In genomic region chr2:27678331-27678730, GRCm38 (mm10) we compare ENCODE assay signal across 8 mouse cellular contexts. TPM values are rescaled to one million over a fixed set of nuclear protein-coding genes. Genes with fewer than 3 reads are reported as not detected.
DNase-seq lines count a peak whose midpoint lies in the region; ATAC-seq and TF ChIP-seq lines count a peak whose summit lies in the region.

No protein-coding gene starts in this region.

- no peaks in the 10 kb centered on the region; the same call in 1 of the 2 replicates for H3K36me3 ChIP-seq in erythroblast, embryonic 14.5 days (ENCODE audit: control insufficient read depth)
- H3K36me3 ChIP-seq in C2C12 (ENCODE audit: control insufficient read depth, insufficient read depth), result no peaks in the 10 kb centered on the region
- H3K36me3 ChIP-seq in heart, embryonic 15.5 days, result no peaks in the 10 kb centered on the region
- H3K36me3 ChIP-seq in liver, embryonic 15.5 days (replicated peaks), result no peaks in the 10 kb centered on the region

- TF ChIP-seq CTCF in C2C12 (IDR thresholded peaks at IDR 0.05; ENCODE audit: control insufficient read depth, insufficient read depth, insufficient read length), result no peak

- H3ac ChIP-seq in C2C12 (ENCODE audit: control insufficient read depth, insufficient read length, low read depth), result peak overlapping the region; percentile 62

- H3K79me2 ChIP-seq in C2C12 (ENCODE audit: control insufficient read depth, insufficient read depth), result peaks cover 44% of the 10 kb centered on the region

- H3K4me1 ChIP-seq in erythroblast, embryonic 14.5 days (ENCODE audit: control insufficient read depth), result peaks cover 33% of the 10 kb centered on the region
- H3K4me1 ChIP-seq in heart, embryonic 15.5 days (replicated peaks), result peaks cover 64% of the 10 kb centered on the region
- H3K4me1 ChIP-seq in liver, embryonic 15.5 days (replicated peaks), result peaks cover 79% of the 10 kb centered on the region

- H3K79me3 ChIP-seq in C2C12 (ENCODE audit: low read depth), result peaks cover 2% of the 10 kb centered on the region

- H3K4me2 ChIP-seq in heart, embryonic 15.5 days, result peak overlapping the region; percentile 89
- peak overlapping the region; percentile 86 for H3K4me2 ChIP-seq in liver, embryonic 15.5 days

- 26% methylated on average over 4 of the region's 4 CpGs for WGBS in heart, embryonic 15.5 days
- WGBS in liver, embryonic 15.5 days (ENCODE audit: insufficient replicate concordance), result 45% methylated on average over 4 of the region's 4 CpGs

- ATAC-seq in erythroblast, adult 5-6 weeks (replicated peaks; ENCODE audit: low FRiP score, poor library complexity, severe bottlenecking), result no peak
- no peak for ATAC-seq in heart, embryonic 15.5 days (replicated peaks; ENCODE audit: insufficient number of reproducible peaks, insufficient read depth, low FRiP score, low read depth)
- ATAC-seq in liver, embryonic 15.5 days (ENCODE audit: insufficient read depth), result no peak

- H3K27ac ChIP-seq in heart, embryonic 15.5 days, result peak overlapping the region; percentile 91
- peak overlapping the region; percentile 82 for H3K27ac ChIP-seq in liver, embryonic 15.5 days (replicated peaks)

- H3K9me3 ChIP-seq in erythroblast, embryonic 14.5 days (ENCODE audit: control insufficient read depth, low read length), result no peaks in the 10 kb centered on the region
- no peaks in the 10 kb centered on the region for H3K9me3 ChIP-seq in heart, embryonic 15.5 days (replicated peaks)
- no peaks in the 10 kb centered on the region for H3K9me3 ChIP-seq in liver, embryonic 15.5 days (replicated peaks)

- DNase-seq in urinary bladder, postnatal 10 days (ENCODE audit: low spot score), result no peak
- no peak for DNase-seq in left cerebral cortex, postnatal 4 days
- DNase-seq in embryo, embryonic 11 days, result no peak

- peak overlapping the region; percentile 99 for H3K9ac ChIP-seq in heart, embryonic 15.5 days
- H3K9ac ChIP-seq in liver, embryonic 15.5 days, result peak overlapping the region; percentile 71

- H3K4me3 ChIP-seq in erythroblast, embryonic 14.5 days (replicated peaks), result peak overlapping the region; percentile 71
- peak overlapping the region; percentile 53 for H3K4me3 ChIP-seq in C2C12 (ENCODE audit: insufficient read depth, poor library complexity, severe bottlenecking)
- peak overlapping the region; percentile 91 for H3K4me3 ChIP-seq in heart, embryonic 15.5 days
- peak overlapping the region; percentile 70 for H3K4me3 ChIP-seq in liver, embryonic 15.5 days (replicated peaks)

- intact Hi-C loops in left cerebral cortex, postnatal 4 days (cut with DNase I), result loop anchor here (5.0 kb wide), 1 partner anchor 106 kb away; no protein-coding TSS in a partner anchor

- peaks cover 30% of the 10 kb centered on the region for H3K27me3 ChIP-seq in erythroblast, embryonic 14.5 days (ENCODE audit: control insufficient read depth)
- peaks cover 3% of the 10 kb centered on the region for H3K27me3 ChIP-seq in C2C12 (ENCODE audit: control insufficient read depth, insufficient read depth, insufficient read length)
- 0 out of 2 replicates have a peak, but pooled peaks cover 2% of the 10 kb centered on the region for H3K27me3 ChIP-seq in heart, embryonic 15.5 days
- H3K27me3 ChIP-seq in liver, embryonic 15.5 days, result peaks cover 30% of the 10 kb centered on the region

TF ChIP-seq in C2C12, 6 proteins besides CTCF, POLR2A, EP300 and RAD21:
- no peak for TF ChIP-seq USF1 (IDR thresholded peaks at IDR 0.05; ENCODE audit: low read depth)
- TF ChIP-seq MAX (IDR thresholded peaks at IDR 0.05), result no peak
- TF ChIP-seq CEBPB (IDR thresholded peaks at IDR 0.05; ENCODE audit: low read depth), result no peak
- TF ChIP-seq MYOD1 (IDR thresholded peaks at IDR 0.05; ENCODE audit: control insufficient read depth, insufficient read length, low read depth), result no peak
- no peak for TF ChIP-seq FOSL1 (IDR thresholded peaks at IDR 0.05; ENCODE audit: insufficient read depth, low read length, poor library complexity, severe bottlenecking)
- no peak for TF ChIP-seq MYOG (IDR thresholded peaks at IDR 0.05; ENCODE audit: control insufficient read depth, extremely low read depth, insufficient read length)

RNA-seq across cellular contexts. Expression of gene Rxra, which starts 2.1 kb away (rescaled TPM):
- polyA plus RNA-seq in erythroblast, embryonic 14.5 days (2012), result 0.55 TPM in 2 replicates
- 1.9 and 3.1 TPM in 2 replicates for total RNA-seq in erythroblast, adult 5-6 weeks (2015; ENCODE audit: low replicate concordance)
- 2.3 and 4.6 TPM in 2 replicates for total RNA-seq in erythroblast, adult 5-6 weeks (2017; ENCODE audit: low replicate concordance)
- 14.1 TPM for polyA plus RNA-seq in C2C12 (2012; fragmentation: generic; extraction: Trizol)
- polyA plus RNA-seq in heart, embryonic 15.5 days (2015; fragmentation: Nextera tagmentation; extraction: Ambion mirVana), result 6.6 and 9.5 TPM in 2 replicates
- 4.7 and 5.8 TPM in 2 replicates for polyA plus RNA-seq in liver, embryonic 15.5 days (2015; fragmentation: Nextera tagmentation; extraction: Ambion mirVana)
- 10 to 100 TPM in 1 of 2 experiments, 1 to 10 TPM in 1; 8.8 to 12.8 TPM for total RNA-seq in left cerebral cortex, postnatal 4 days (2021)
